Mouse (Mus musculus) thymus, adult 18-20 months (tissue): ENCODE data around the gene S100a6.

Source experiments
- DNase-seq, 2 experiments: peaks; one replicate each; pipeline ENCODE4 v3.0.0; 2022; ENCODE audit warnings: mixed read lengths in 2 of 2

S100a6 gene

DNA sequence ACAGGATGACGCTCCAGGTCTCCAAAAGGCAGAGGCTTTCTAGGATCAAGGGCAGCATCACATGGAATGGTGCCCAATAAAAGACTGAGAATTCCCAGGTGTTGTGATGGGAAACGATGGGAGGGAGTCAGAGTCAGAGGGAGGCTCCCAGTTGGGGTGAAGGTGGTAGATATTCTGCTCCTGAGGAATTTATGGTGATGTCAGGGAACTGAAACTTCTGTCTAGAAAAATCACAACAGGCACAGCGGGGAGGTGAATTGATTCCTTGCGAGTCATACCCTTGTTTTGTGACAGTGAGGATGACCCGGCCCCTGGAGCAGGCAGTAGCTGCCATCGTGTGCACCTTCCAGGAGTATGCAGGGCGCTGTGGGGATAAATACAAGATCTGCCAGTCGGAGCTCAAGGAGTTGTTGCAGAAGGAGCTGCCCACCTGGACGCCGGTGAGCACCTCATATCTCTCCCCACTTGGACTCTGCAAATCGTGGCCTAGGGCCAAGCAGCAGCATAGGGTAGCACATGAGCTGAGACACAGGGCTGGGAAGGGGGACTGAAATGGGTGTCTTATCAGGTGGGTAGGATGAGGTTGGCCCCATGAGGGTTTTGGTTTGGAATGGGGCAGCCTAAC, 11.1 kb upstream of the S100a6 start, which contains the start of gene Gm42674:
TSS of gene Gm42674 (plus strand) at position 419 of the 625 bp plus-strand sequence.
- no peak for DNase-seq

DNA sequence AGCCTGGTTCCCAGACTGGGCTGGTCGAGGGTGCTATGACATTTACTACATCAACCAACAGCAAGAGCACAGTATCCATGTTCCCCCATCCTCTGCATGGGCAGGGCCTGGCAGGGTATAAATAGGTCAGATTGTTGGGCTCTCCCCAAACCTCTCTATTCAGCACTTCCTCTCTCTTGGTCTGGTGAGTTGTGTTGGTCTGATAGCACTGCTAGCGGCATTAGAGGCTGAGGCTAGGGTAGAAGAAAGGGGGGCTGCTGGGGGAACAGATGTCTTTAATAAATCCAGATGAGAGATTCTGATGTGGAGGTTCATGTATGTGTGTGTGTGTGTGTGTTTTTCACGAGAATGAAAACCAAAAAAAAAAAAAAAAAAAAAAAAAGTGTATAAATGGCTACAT, 9.1 kb upstream of the S100a6 start, which contains the start of gene S100a4:
TSS of gene S100a4 (plus strand) at position 149 of the 400 bp plus-strand sequence.
- DNase-seq = no peak

DNA sequence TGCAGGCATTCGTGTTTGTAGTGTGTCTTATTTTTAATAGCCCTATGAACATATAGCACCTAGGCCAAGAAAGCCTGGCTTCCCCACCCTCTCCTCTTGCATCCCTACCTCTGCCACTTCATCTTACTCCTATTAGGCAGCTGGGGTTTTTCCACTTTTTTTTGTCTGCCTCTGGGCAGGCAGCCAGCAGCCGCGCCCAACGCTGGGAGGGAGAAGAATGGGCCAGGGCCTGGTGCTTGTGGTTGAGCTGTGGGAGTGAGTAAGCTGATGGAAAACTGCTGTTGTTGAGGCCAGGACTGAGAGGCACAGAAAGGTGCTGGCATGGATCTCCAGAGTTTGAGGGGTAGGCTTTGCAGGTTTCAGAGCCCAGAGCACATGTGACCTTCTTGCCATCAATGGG, 8.3 kb upstream of the S100a6 start:
- no peak for DNase-seq

DNA sequence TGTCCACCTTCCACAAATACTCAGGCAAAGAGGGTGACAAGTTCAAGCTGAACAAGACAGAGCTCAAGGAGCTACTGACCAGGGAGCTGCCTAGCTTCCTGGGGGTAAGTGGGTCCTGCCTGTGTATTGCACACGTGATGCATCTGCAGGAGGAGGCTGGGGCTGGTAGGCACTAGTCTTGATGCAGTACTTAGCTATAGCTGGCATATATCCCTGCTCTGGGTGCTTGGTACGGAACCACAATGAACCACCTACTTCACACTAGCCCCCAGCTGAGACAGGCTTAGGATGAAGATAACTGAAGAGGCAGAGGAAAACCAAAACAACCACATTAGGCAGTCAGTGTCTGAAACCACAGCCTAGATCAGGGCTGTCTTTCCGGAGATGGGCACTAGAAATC, 7.6 kb upstream of the S100a6 start:
- no peak for DNase-seq

DNA sequence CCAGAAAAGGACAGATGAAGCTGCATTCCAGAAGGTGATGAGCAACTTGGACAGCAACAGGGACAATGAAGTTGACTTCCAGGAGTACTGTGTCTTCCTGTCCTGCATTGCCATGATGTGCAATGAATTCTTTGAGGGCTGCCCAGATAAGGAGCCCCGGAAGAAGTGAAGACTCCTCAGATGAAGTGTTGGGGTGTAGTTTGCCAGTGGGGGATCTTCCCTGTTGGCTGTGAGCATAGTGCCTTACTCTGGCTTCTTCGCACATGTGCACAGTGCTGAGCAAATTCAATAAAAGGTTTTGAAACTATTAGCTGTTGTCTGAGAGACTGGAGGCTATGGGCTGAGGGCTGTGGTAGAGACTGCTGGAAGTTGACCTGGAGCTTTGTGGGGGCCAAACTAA, 6.9 kb upstream of the S100a6 start:
- no peak for DNase-seq

DNA sequence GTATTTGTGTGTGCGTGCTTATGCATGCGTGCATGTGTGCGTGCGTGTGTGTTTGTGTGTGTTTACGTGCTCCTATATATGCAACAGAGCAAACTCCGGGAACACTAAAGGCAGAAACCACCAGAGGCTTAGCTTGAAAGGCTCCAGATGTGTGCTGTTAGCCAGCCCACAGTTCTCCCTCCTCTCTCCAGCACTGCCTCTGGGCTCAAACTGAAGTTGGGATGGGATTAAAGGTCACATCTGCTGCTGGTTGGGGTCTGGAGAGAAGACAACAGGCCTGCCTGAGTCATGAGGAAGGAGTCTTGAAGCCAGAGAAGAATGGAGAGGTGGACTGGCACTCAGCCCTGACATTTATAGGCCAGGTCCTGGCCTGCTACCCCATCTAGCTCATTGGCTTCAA, 6.5 kb upstream of the S100a6 start:
- no peak for DNase-seq

DNA sequence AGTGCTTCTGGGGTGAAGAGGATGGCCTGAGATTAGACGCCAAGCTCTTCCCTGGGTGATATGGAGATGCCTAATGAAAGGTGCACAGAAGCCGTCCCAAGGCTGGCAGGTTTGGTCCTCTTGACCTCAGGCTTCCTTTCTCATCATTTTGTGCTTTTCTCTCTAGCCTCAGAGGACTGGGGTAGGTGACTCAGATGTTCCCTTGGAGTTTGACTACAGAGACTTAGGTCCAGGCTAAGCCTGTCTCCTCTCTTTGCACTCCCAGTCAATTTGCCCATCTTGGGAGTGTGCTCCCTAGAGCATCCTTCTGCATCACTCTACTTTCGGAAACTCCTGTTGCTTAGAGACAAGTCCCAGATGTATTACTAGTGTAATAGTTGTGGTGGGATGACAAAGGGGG, 5.3 kb upstream of the S100a6 start:
- no peak for DNase-seq

DNA sequence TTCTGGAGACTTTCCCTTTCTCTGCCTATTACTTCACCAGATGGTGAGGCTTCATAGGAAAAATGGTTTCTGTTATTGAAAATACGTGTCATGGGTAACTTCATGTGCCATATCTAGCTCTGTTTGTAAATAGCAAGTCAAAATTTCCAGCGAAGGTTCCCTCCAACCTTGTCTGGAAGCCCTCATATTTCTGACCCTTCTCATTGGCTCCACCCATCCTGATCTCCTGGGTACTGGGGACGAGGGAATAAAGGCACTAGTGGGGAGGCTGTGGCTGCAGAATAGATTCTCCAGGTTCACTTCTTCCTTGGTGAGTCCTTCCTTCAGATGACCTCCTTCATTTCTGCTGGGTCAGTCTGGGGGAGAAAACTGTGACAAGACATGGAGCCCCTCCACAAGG, 4.5 kb upstream of the S100a6 start, which contains the start of gene S100a5:
TSS of gene S100a5 (plus strand) at position 301 of the 400 bp plus-strand sequence.
- no peak for DNase-seq

DNA sequence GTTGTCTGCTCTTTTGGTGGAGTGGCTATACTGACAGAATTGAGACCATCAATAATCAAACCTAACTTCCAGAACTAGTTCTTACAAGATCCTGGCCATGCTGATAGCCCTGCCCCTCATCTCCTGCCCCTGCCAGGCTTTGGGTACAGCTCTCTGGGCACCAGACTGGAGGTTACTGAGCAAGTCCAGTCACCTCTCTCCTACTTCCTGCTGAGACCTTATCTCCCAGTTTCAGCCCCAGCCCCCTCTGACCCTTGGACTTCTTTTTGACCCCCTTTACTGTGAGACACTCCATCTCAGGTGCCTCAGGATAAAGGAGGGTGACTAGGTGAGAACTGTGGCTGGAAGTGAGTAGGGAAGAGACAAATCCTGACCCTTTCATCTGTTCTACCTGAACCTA, 3.6 kb upstream of the S100a6 start:
- no peak for DNase-seq

DNA sequence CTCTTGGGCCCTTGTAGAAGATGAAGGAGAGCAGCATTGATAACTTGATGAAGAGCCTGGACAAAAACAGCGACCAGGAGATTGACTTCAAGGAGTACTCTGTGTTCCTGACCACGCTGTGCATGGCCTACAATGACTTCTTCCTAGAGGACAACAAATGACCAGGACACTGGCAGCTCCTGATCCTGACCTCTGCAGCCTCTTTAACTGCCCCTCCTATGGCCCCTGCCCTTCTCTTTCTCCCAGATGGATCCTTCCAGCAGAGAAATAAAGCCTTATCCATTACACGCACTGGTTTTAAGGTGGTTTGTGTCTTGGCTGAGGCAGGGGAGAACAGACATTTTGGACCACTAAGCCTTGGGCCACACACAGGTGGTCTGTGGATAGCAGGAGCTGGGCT, 1.2 kb upstream of the S100a6 start:
- no peak for DNase-seq

DNA sequence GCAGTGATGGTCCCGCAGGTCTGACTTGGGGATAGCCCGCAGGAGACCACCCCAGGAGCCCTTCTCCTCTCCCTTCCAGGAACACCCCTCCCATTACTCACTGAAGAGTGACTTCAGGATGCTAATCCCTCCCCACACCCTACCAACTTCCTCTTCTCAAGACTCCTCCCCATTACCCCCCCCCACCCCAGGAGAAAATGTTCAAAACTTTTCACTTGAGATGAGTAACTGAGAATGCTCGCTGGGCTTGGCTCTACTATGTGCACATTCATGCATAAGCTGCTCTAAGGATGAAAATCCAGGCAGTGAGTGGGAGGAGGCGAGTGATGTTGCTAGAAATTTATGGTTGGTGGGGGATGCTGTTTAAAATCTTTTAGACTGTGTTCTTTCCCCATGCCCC, 621 bp upstream of the S100a6 start:
- DNase-seq = no peak

DNA sequence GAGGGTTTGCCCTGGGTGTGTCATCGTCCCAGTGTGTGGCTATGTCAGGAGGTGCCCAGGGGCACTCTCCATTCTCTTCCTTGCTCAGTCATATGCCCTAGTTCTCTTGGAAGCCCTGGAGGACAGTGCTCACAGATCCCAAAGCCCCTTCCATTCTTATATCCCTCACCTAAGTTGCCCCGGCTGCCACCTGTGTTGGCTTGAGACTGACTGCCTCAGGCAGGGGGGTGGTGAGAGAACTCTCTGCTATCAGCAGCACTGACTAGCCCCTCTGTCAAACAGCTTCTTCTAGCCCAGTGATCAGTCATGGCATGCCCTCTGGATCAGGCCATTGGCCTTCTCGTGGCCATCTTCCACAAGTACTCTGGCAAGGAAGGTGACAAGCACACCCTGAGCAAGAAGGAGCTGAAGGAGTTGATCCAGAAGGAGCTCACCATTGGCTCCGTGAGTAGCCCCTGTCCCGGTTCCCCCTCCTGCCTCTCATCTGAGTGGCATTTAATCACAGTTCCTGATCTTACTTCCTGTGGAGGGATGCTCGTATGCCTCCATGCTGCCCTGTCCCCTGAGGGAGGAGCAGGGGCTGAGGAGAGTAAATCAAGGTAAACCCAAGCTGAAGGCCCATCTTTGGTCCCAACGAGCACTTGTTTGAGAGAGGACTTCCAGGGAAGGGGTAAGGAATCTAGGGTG, 922 bp downstream of the S100a6 start:
- no peak for DNase-seq

DNA sequence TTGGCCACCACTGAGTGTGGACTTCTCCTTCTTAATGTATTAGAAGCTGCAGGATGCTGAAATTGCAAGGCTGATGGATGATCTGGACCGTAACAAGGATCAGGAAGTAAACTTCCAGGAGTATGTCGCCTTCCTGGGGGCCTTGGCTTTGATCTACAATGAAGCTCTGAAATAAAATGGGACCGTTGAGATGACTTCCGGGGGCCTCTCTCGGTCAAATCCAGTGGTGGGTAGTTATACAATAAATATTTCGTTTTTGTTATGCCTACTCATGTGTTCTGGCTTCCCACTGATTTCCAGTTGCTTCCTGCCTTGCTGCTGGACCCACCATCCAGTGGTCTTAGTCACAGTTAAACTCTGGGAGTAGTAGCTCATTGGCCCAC, 1.5 kb downstream of the S100a6 start:
- no peak for DNase-seq

DNA sequence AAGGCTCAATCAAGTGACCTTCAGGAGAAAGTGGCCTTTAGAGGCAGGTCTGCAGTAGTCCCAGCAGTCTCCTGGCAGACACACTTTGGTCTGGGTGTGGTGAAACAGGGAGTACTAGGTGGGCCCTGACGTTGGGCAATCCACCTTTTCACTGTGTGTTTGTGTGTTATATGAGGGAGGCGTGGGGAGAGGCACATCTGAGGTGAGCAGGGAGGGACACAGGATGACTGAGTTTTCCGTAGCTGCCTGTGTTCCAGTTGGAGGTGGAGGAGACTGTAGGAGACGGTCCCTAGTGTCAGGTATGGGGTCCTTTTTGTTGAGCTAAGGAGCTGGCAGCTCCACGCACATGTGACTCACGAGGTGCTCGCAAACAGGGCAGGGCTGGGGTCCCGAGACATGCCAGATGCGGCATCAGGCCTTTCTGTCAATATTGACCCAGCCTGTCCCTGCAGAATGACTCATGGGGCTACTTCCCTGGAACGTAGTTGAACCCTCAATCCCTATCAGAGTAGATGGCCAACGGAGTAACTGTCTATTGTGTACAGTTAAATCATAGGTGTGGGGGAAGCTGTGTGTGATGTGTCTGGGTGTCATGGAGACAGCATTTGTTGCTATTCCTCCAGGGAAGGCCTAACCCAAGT, 2.0 kb downstream of the S100a6 start:
- DNase-seq = no peak

DNA sequence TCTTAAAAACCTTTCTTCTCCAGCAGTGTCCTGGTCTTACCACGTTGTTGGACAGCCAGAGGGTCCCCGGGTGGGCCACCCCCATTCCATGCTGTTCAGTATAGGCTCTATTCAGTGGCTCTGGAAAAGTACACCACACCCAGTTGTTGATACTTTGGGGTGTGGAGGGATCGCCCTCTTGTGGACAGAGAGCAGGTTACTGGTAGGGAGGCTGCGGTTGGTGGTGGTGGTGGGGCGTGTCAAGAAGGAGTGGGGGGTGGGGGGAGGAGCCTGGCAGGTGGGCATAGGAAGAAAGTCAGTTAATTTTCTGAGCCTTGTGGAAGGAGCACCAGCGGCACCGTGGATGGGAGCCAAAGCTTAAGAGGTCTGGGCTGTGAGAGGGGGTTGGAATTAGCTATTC, 2.7 kb downstream of the S100a6 start:
- DNase-seq = peak; percentile 70 to 75

DNA sequence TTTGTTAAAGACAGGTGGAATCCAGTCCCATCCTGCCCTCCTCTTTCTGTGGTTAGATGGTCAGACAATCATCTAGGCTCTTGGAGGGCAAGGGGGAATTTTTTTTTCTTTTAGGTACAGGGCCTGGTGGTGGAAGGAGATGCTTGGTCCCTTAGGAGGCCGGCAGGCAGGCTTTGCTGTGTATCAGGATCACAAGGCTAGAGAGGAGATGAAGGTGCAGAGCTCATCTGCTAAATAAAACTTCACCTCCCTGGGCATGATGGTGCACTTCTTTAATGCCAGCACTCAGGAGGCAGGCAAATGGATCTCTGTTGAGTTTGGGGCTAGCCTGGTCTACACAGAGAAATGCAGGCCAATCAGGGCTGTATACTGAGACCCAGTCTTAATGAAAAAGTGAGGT, 3.2 kb downstream of the S100a6 start:
- DNase-seq = no peak

DNA sequence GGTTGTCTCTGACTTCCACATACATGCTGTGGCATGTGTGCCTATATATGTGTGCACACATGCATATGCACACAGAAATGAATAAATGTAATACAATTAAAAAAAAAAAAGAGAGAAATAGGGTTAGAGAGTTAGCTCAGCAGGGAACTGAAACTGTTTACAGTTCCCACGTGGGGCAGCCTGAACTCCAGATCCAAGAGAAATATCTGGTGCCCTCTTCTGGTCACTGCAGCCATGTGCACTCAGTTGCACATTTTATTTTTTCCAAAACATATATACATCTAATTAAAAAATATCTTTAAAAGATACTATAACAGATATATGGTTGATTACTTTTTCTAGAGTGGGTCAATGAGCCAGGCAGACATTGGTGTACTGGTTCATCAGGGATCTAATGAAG, 4.9 kb downstream of the S100a6 start:
- no peak for DNase-seq

DNA sequence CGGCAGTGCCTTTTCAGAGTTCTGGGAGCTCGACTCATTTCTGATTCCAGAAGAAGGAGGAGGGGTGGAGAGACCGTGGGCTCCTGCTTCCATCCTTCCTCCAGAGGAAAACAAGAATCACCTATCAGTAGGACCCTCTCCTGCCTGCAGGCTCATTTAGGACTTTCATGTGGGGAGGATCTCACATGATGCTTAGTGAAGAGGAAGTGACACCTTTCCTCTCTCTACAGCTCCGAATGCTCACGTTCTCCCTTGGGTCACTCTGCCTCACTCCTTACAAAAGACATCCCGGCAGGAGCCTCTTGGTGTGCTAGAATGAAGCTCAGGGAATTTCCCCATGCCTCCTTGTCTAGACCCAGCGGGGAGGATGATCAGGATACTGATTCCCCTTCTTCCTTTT, 8.9 kb downstream of the S100a6 start:
- DNase-seq = no peak

DNA sequence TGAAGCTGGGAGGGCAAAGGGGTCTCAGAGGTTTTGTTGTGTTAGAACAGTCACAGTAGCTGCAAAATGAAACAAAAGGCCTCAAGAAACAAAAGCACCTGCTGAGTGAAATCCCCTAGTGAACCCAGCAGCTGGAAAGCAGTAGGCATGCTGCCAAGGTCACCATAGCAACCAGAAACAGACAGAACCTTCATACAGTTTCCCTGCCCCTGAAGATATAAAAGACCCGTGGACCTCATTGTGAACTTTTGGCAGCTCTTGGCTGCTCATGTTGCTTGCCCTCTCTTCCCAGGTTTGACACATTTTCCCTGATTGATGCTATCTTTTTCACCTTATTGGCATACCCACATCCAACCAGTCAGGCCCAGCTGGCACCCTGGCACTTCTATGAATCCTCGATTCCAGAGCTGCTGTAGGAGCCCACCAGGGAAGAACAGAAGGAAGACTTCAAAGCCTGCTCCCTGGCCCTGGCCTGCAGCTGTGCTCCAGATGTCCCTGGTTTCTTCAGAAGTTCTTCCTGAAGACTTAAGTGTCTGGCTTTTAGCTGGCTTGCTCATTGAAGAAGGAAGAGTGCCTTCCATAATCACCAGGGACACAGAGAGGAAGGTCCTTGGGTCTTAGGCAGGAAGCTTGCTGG, 10.9 kb downstream of the S100a6 start:
- DNase-seq = peak in 1 of 2 experiments; percentile 57

DNA sequence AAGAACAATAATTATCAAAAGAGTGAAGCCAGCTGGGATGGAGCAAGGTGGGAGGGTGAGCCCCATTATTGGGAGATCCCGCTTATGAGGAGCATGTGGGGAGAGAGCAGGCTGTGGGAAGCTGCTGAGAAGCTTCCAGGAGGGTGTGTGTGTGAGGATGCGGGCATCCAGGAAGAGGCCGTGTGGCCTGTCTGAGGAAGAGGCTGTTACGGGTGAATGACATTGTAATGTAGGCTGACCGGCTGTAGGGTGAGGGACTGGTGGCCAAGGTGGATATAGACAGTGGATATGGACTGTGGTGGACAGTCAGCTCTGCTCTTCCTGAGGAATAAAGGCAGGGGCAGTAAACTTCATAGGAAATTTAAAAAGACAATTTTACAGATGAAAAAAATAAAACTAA, 12.8 kb downstream of the S100a6 start:
- no peak for DNase-seq

DNA sequence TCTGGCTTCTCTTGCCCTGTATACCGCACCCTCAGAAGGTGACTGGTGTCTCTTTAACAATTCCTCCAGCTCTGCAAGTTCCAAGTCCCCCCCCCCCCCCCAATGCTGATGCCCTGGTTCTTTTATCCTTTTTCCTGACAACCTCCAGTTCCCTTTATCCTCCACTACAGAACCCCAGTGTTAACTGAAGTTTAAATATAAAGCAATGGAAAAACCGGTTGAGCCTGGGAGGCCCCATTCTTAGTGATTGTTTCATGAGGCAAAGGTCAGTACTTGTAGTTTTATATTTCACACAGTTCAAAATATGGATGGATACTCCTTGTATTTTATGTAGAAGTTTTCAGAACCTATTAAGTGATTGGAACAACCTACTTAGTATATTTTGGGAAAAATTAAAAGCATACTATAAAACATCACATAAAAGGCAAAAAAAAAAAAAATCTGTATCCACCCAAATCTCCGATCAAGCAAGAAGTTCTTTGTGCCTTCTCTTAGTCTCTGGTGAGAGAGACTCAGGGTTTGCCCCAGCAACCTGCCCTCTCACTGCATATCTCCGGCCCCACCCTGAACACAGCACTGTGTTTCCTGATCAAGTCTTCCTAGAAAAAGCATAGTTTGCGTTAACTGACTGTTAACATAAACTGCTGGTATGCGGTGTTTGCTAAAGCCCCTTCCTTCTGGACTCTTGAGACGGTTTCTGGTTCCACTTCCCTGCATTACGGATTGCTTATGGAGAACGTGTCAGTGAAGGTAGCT, 13.8 kb downstream of the S100a6 start:
- no peak for DNase-seq

DNA sequence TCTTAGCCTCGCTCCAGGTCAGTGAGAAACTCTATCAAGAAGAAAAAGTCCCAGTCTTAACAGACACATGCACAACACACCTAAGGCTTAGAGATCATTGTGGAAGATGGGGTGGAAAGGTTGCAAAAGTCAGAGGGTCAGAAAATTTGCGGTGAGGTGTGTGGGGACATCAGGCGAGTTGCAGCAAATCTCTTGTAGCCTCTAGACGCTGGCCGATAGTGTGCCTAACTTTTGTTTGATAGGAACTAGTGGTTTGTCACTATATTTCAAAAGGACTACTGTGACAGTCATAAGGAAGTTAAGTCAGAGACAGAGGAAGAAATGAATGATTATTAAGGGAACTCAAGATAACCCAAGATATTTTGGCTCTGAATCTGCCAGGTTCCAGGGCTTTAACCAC, 14.7 kb downstream of the S100a6 start:
- DNase-seq = no peak

DNA sequence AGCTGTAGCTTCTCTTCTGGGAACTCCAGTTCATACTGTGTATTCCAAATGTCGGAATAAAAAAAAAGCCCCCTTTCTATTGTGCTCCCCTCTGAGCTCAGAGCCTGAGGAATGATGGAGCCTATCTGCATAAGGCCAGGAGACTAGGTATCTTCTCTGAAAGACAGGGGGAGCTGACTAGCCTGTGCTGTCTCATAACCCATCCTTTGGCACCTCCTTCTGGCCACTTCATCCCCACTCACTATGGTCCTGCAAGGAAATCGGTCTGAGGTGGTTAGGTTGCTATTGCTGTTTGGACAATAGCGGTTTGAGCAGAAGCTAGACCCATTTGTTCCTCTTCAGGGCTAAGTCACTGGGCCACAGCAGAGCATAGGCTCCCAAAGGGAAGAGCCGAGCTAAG, 15.1 kb downstream of the S100a6 start:
- no peak for DNase-seq
